Mouse (Mus musculus) frontal cortex, postnatal 10 days (tissue): Measurements from ENCODE around the gene Cep128.

ENCODE experiments used
- DNase-seq, 2 experiments: peaks; one replicate each; pipeline ENCODE4 v3.0.0; 2022; ENCODE audit warnings: low spot score in 2 of 2, mixed read lengths in 1 of 2

Cep128 gene

GRCm38 (mm10) chr12:90971156-90971555 is 413.1 kb downstream of the Cep128 start:
- DNase-seq: no peak

- DNase-seq: peak in 1 of 2 experiments; percentile 5
Measured at GRCm38 (mm10) chr12:90961386-90962017, 422.7 kb downstream of the Cep128 start.

- DNase-seq: no peak
Measured at GRCm38 (mm10) chr12:90954740-90955473, 429.3 kb downstream of the Cep128 start.
